Mouse (Mus musculus) heart, adult 2 months (tissue): ENCODE measurements at regions not wholly inside any gene's neighbourhood (a gene's known extent, or its start where the extent isn't known, plus 50 kb on each side); places are given as distances from the start of the nearest gene placed in this dataset.

Experiments
- DNase-seq, 2 experiments: peaks; one replicate each; pipeline ENCODE4 v3.0.0; 2021
- H3K27ac ChIP-seq: fragments of 200-600 bp; 2 replicates; pipeline ENCODE4 v1.8.1; 2022
- H3K27me3 ChIP-seq: fragments of 200-500 bp; 2 replicates; pipeline ENCODE4 v1.6.1; 2012; ENCODE audit warnings: mild to moderate bottlenecking, low read length, inconsistent platforms, mixed read lengths; ENCODE audit not compliant: control insufficient read depth, insufficient read depth
- H3K36me3 ChIP-seq: fragments of 200-500 bp; 2 replicates; pipeline ENCODE4 v1.6.1; 2012; ENCODE audit warnings: low read length, inconsistent platforms; ENCODE audit not compliant: control insufficient read depth, insufficient read depth
- H3K4me1 ChIP-seq: fragments of 200-500 bp; 2 replicates; pipeline ENCODE4 v1.6.1; 2011; ENCODE audit warnings: low read length; ENCODE audit not compliant: control insufficient read depth, insufficient read depth
- H3K4me3 ChIP-seq: fragments of 200-600 bp; 2 replicates; pipeline ENCODE4 v1.8.1; 2022
- H3K79me2 ChIP-seq: fragments of 200-500 bp; replicated peaks from 2 replicates; pipeline ENCODE4 v1.6.1; 2012; ENCODE audit warnings: mild to moderate bottlenecking, inconsistent platforms, low read length, moderate library complexity, mixed read lengths; ENCODE audit not compliant: control insufficient read depth, insufficient read depth
- H3K9ac ChIP-seq: fragments of 200-500 bp; 2 replicates; pipeline ENCODE4 v1.6.1; 2012; ENCODE audit warnings: low read depth, mild to moderate bottlenecking, control low read depth, inconsistent platforms, low read length, mixed read lengths
- CTCF ChIP-seq: fragments of 200-600 bp; IDR thresholded peaks from 2 replicates; pipeline ENCODE4 v1.8.1; 2022; ENCODE audit warnings: antibody characterized with exemption, mild to moderate bottlenecking, moderate library complexity
- EP300 ChIP-seq: fragments of 200-500 bp; IDR thresholded peaks from 2 replicates; pipeline ENCODE4 v1.6.1; 2011; ENCODE audit warnings: low read depth, low read length, control low read depth; ENCODE audit not compliant: insufficient read depth
- POLR2A ChIP-seq: fragments of 200-500 bp; IDR thresholded peaks from 2 replicates; pipeline ENCODE4 v1.6.1; 2011; ENCODE audit warnings: mild to moderate bottlenecking, low read depth, low read length, control low read depth; ENCODE audit not compliant: insufficient read depth
- WGBS: fragments of 180-500 bp; shearing (Covaris S2); methylation state at CpG from one replicate; pipeline ENCODE4 v1.1.7; 2018; 5-methylcytosine and 5-hydroxymethylcytosine counted together
- intact Hi-C: fragments of 180-260 bp; cut with DNase I; formaldehyde crosslinking; loops from one replicate; pipeline ENCODE4 v1.15.1; 2025

- no peaks in the 10 kb centered on the region for H3K27me3 ChIP-seq
- intact Hi-C loops, result no loop called here
- no peak overlapping the region for H3K9ac ChIP-seq
- H3K4me3 ChIP-seq, result no peak overlapping the region
- H3K4me1 ChIP-seq, result no peaks in the 10 kb centered on the region
- DNase-seq, result no peak
- H3K27ac ChIP-seq, result no peak overlapping the region
- no peaks in the 10 kb centered on the region for H3K79me2 ChIP-seq
- TF ChIP-seq POLR2A (no peak), EP300 (no peak), CTCF (no peak)
- H3K36me3 ChIP-seq, result no peaks in the 10 kb centered on the region
Measured at GRCm38 (mm10) chr1:143946933-143947332, 57.0 kb downstream of the Rgs2 start.

GRCm38 (mm10) chr1:143941465-143941864 is 62.5 kb downstream of the Rgs2 start:
- H3K79me2 ChIP-seq, result no peaks in the 10 kb centered on the region
- H3K36me3 ChIP-seq, result no peaks in the 10 kb centered on the region
- no peak overlapping the region for H3K4me3 ChIP-seq
- intact Hi-C loops, result no loop called here
- 42% methylated on average over 5 of the region's 5 CpGs for WGBS
- peak; percentile 45 to 73 for DNase-seq
- H3K27ac ChIP-seq, result no peak overlapping the region
- no peaks in the 10 kb centered on the region for H3K4me1 ChIP-seq
- no peak for TF ChIP-seq EP300
- TF ChIP-seq POLR2A, result no peak
- TF ChIP-seq CTCF, result no peak
- H3K9ac ChIP-seq, result no peak overlapping the region
- no peaks in the 10 kb centered on the region for H3K27me3 ChIP-seq

- DNase-seq, result no peak
- Histone ChIP-seq H3K4me1 (no peaks in the 10 kb centered on the region), H3K27me3 (no peaks in the 10 kb centered on the region), H3K4me3 (no peak overlapping the region), H3K27ac (no peak overlapping the region), H3K79me2 (no peaks in the 10 kb centered on the region), H3K9ac (no peak overlapping the region), H3K36me3 (no peaks in the 10 kb centered on the region)
- 36% methylated on average over 2 of the region's 2 CpGs for WGBS
- TF ChIP-seq EP300, result no peak
- no peak for TF ChIP-seq POLR2A
- TF ChIP-seq CTCF, result no peak
- intact Hi-C loops, result no loop called here
Measured at GRCm38 (mm10) chr1:143939511-143939910, 64.5 kb downstream of the Rgs2 start.

GRCm38 (mm10) chr1:143938569-143938968 is 65.4 kb downstream of the Rgs2 start:
- intact Hi-C loops, result no loop called here
- no peak overlapping the region for H3K27ac ChIP-seq
- WGBS, result 79% methylated on average over 3 of the region's 3 CpGs
- DNase-seq, result no peak
- H3K79me2 ChIP-seq, result no peaks in the 10 kb centered on the region
- H3K4me1 ChIP-seq, result no peaks in the 10 kb centered on the region
- H3K9ac ChIP-seq, result no peak overlapping the region
- no peak for TF ChIP-seq POLR2A
- no peak for TF ChIP-seq EP300
- TF ChIP-seq CTCF, result no peak
- no peak overlapping the region for H3K4me3 ChIP-seq
- H3K36me3 ChIP-seq, result no peaks in the 10 kb centered on the region
- no peaks in the 10 kb centered on the region for H3K27me3 ChIP-seq

GRCm38 (mm10) chr1:143930798-143931197 is 73.2 kb downstream of the Rgs2 start:
- H3K36me3 ChIP-seq, result no peaks in the 10 kb centered on the region
- H3K4me1 ChIP-seq, result no peaks in the 10 kb centered on the region
- H3K9ac ChIP-seq, result no peak overlapping the region
- H3K27ac ChIP-seq, result no peak overlapping the region
- TF ChIP-seq POLR2A, result no peak
- TF ChIP-seq EP300, result no peak
- no peak for TF ChIP-seq CTCF
- no peak for DNase-seq
- intact Hi-C loops, result no loop called here
- no peaks in the 10 kb centered on the region for H3K79me2 ChIP-seq
- 57% methylated on average over 3 of the region's 3 CpGs for WGBS
- no peaks in the 10 kb centered on the region for H3K27me3 ChIP-seq
- no peak overlapping the region for H3K4me3 ChIP-seq

GRCm38 (mm10) chr1:143929567-143930165 is 74.3 kb downstream of the Rgs2 start:
- DNase-seq, result no peak
- Histone ChIP-seq H3K9ac (no peak overlapping the region), H3K4me3 (no peak overlapping the region), H3K79me2 (no peaks in the 10 kb centered on the region), H3K4me1 (no peaks in the 10 kb centered on the region), H3K27me3 (no peaks in the 10 kb centered on the region), H3K27ac (no peak overlapping the region), H3K36me3 (no peaks in the 10 kb centered on the region)
- intact Hi-C loops, result no loop called here
- TF ChIP-seq EP300 (no peak), POLR2A (no peak), CTCF (no peak)
- 37% methylated on average over 5 of the region's 5 CpGs for WGBS
